Mouse (Mus musculus): ENCODE results near the gene Plaa. TPM values are rescaled to one million over a fixed set of nuclear protein-coding genes. Genes with fewer than 3 reads are reported as not detected.

The Plaa gene
- total RNA-seq (2023), result 53.5 TPM

DNA sequence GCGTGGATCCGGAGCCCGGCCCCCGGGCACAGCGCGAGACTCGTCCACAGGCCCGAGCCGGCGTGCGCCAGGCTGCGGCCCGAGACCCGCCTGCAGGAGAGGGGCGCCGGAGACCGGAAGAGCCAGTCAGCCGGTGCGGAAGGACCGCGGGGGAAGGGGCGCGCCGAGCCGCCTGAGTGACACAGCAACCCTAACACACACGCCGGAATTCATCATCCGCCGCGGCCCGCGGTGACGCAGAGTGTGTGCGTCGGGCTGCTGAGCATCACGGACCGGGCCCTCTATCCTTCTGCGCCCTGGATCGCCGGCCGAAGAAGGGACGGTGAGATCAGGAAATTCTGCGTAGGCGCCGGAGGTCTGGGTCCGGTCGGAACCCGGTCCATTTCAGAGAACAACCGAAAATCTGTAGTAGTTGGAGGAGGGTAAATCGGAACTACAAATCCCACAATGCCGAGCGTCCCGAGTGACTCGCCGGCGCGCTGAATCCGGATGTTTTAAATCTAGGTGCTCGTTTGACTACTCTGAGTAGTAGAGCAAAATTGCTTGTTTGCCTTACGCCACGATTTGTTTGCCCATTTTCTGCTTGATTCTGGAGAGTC, at the start of gene Plaa:
Gene Plaa, minus strand, starts transcription at position 214 of the 599 bp plus-strand sequence.

DNA sequence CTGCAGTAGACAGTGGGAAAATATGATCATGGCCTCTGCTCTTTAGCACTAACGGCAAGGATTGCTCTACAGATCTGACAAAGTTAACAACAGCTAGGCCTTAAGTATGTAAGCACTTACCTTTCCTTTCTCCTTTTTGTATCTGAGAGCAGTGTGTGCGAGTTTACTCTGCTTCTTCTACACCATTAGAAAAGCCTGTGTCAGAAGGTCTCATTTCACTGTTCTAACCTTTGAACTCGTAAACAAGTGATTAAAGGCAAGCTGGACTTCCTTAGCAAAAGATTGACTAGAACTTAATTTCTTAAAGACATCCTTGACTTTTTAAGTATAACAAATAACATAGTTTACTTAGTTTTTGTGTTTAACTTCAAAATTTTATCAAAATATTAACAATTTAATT, 46.9 kb upstream of the Plaa start, which contains the start of gene Lrrc19:
Gene Lrrc19, minus strand, starts transcription at position 225 of the 400 bp plus-strand sequence.

DNA sequence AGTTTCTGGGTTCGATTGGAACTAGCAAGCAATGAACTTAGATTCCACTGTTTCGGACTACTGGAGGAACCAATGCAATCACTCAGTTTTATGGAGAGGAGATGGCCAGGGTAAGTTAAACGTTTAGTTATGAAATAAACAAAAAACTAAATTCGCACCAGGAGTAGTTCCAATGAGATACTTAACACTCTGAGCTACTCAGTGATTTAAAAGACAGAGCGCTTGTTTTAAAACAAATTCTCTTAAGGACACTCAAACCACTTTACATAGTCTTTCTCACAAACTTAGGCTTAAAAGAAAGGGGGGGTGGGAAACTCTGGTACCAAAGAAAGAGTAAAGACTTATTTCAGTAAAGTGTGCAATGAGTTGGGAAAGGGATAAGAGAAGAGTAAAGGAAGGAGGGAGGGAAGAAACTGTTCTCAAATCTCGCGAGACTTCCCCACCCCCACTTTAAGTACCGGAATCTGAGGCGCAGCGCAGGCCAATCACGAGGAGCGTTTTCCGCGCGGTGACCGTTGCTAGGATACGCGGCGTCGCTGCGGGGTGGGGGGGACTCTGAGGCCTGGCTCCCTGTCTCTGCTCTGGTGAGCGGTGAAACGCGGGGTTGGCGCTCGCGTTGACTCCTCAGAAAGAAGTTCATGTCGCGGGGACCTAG, 11.1 kb upstream of the Plaa start, which contains the start of gene Ift74:
Gene Ift74, plus strand, starts transcription at position 520 of the 655 bp plus-strand sequence.

DNA sequence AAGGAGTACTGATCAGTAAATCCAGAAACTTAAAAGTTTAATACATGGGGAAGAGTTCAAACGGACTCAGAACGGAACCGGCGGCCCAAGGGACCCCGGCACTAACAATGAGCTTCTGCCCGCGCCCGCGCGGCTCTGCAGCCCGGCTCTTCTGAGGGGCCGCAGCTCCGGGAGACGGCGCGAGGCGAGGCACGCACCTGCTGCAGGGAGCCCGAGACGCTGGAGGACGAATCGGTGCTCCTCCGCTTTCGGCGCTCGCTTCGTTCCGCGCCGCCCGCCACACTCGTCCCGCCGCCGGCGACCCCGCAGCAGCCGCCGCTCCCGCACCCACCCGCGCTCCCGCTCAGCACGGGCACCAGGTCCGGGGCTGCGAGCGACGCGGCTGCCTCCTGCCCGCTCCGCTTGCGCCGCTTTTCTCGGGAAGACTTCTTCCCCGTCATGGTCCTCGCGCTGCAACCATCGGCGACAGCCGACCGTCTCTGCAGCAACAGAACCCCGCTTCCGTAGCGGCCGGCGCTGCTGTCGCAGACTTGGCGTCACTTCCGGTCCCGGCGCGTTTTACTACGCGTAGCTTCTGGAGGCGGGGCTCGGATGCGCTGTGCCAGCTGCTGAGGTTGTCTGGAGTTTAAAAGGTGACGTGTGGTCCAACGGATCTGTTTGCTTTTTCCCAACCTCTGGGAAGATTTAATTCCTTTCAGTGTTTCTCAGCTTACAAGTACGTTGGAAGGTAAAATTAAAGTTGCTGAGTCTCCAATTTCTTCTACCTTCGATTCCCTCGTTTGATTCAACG, 46.6 kb downstream of the Plaa start, which contains the start of the genes Gm10306 and Caap1:
Gene Gm10306, plus strand, starts transcription at position 282 of the 790 bp plus-strand sequence.
Gene Caap1, minus strand, starts transcription at position 532 of the 790 bp plus-strand sequence.

Other genes with a start within 250 kb of the Plaa start
- gene Gm10306, start 46.7 kb downstream of the Plaa start, total RNA-seq (2023), result not detected
- 10.5 TPM for gene Caap1, start 46.4 kb downstream of the Plaa start, total RNA-seq (2023)
- 3.4 TPM for gene Ift74, start 11.2 kb upstream of the Plaa start, total RNA-seq (2023)
- gene Lrrc19, start 46.9 kb upstream of the Plaa start, total RNA-seq (2023), result not detected
- gene Tek, start 136.0 kb upstream of the Plaa start, total RNA-seq (2023), result 0.12 TPM